Mouse (Mus musculus) ES-E14 (cell line): Measurements from ENCODE around the gene Lmo2. TPM values are rescaled to one million over a fixed set of nuclear protein-coding genes. Genes with fewer than 3 reads are reported as not detected.

ENCODE experiments used
- DNase-seq: peaks from one replicate; pipeline ENCODE4 v3.0.0-alpha.2; 2013; ENCODE audit warnings: low read depth, low spot score
- H3K27ac ChIP-seq: 2 replicates; pipeline ENCODE4 v1.5.1; 2012; ENCODE audit warnings: low read depth, mild to moderate bottlenecking, low read length, moderate library complexity, mixed read lengths; ENCODE audit not compliant: poor library complexity, insufficient read depth, severe bottlenecking
- H3K36me3 ChIP-seq: 2 replicates; pipeline ENCODE4 v1.6.1; 2012; ENCODE audit warnings: mild to moderate bottlenecking, low read length, moderate library complexity, mixed read lengths; ENCODE audit not compliant: control insufficient read depth, poor library complexity, insufficient read depth, severe bottlenecking
- H3K4me1 ChIP-seq, 2 experiments: fragments of 150-350 bp in 1 of 2; sonication (generic) in 1 of 2; 2 replicates each; pipeline ENCODE4 v1.6.1; 2012; ENCODE audit warnings: low read length in 2 of 2, mild to moderate bottlenecking in 1 of 2, mixed read lengths in 1 of 2; ENCODE audit not compliant: control insufficient read depth in 2 of 2, insufficient read depth in 2 of 2, poor library complexity in 1 of 2
- H3K4me3 ChIP-seq, 2 experiments: fragments of 150-350 bp in 1 of 2; sonication (generic) in 1 of 2; 2 replicates each; pipeline ENCODE4 v1.5.1; 2012; ENCODE audit warnings: low read length in 2 of 2, low read depth in 1 of 2, mild to moderate bottlenecking in 1 of 2, mixed read lengths in 1 of 2; ENCODE audit not compliant: insufficient read depth in 1 of 2, poor library complexity in 1 of 2, severe bottlenecking in 1 of 2
- H3K9ac ChIP-seq: 2 replicates; pipeline ENCODE4 v1.6.1; 2012; ENCODE audit warnings: low read depth, mild to moderate bottlenecking, low read length, mixed read lengths; ENCODE audit not compliant: poor library complexity, insufficient read depth, severe bottlenecking
- H3K9me3 ChIP-seq: fragments of 150-350 bp; sonication (generic); 2 replicates; pipeline ENCODE4 v1.6.1; 2012; ENCODE audit warnings: low read depth, mild to moderate bottlenecking, low read length; ENCODE audit not compliant: control insufficient read depth, insufficient read depth
- CHD2 ChIP-seq: IDR thresholded peaks from 2 replicates; pipeline ENCODE4 v1.6.1; 2014; ENCODE audit warnings: mild to moderate bottlenecking, low read depth, low read length, inconsistent platforms
- HCFC1 ChIP-seq: IDR thresholded peaks from 2 replicates; pipeline ENCODE4 v1.6.1; 2012; ENCODE audit warnings: low read length, inconsistent platforms, borderline replicate concordance; ENCODE audit not compliant: insufficient read depth
- MAFK ChIP-seq: IDR thresholded peaks from 2 replicates; pipeline ENCODE4 v1.6.1; 2014; ENCODE audit warnings: mild to moderate bottlenecking, low read depth, low read length, inconsistent platforms; ENCODE audit not compliant: insufficient read depth
- ZC3H11A ChIP-seq: IDR thresholded peaks from 2 replicates; pipeline ENCODE4 v1.6.1; 2012; ENCODE audit warnings: low read depth, mild to moderate bottlenecking, inconsistent platforms, low read length, borderline replicate concordance
- ZNF384 ChIP-seq: IDR thresholded peaks from 2 replicates; pipeline ENCODE4 v1.6.1; 2012; ENCODE audit warnings: low read depth, low read length, inconsistent platforms
- in situ Hi-C, 2 experiments: fragments of 600-800 bp; cut with MboI; formaldehyde crosslinking; loops; one replicate each; pipeline ENCODE4 v1.15.1; 2025; ENCODE audit warnings: low sequenced_read_pairs in 2 of 2, inconsistent platforms in 1 of 2; ENCODE audit not compliant: unreplicated experiment in 2 of 2
- total RNA-seq: library from RNA; depleted of rRNA; stranded (reverse); fragments of 300-350 nt; gene quantifications from 2 replicates; pipeline ENCODE4 v1.2.3, GENCODE M21; 2012

The Lmo2 gene
- total RNA-seq, 1 experiment: 0.76 TPM

- DNase-seq: no peak
- no peak overlapping the region for H3K27ac ChIP-seq
- 0 out of 4 replicates have a peak, but pooled peaks cover 0 to 2% of the 10 kb centered on the region in 2 experiments for H3K4me1 ChIP-seq
- no peak overlapping the region for H3K9ac ChIP-seq
- in situ Hi-C loops: no loop called here
- H3K9me3 ChIP-seq: no peaks in the 10 kb centered on the region
- TF ChIP-seq HCFC1 (no peak), MAFK (no peak), CHD2 (no peak), ZNF384 (no peak), ZC3H11A (no peak)
- no peaks in the 10 kb centered on the region for H3K36me3 ChIP-seq
- H3K4me3 ChIP-seq: no peak overlapping the region
Observed at GRCm38 (mm10) chr2:103965391-103965790, 7.6 kb downstream of the Lmo2 start.

- Histone ChIP-seq H3K4me3 (no peak overlapping the region), H3K27ac (no peak overlapping the region), H3K9me3 (no peaks in the 10 kb centered on the region), H3K9ac (no peak overlapping the region), H3K36me3 (no peaks in the 10 kb centered on the region), H3K4me1 (0 out of 4 replicates have a peak, but pooled peaks cover 0 to 2% of the 10 kb centered on the region in 2 experiments)
- DNase-seq: no peak
- in situ Hi-C loops: no loop called here
- TF ChIP-seq ZC3H11A (no peak), MAFK (no peak), HCFC1 (no peak), ZNF384 (no peak), CHD2 (no peak)
Observed at GRCm38 (mm10) chr2:103968186-103968585, 10.4 kb downstream of the Lmo2 start.

DNA sequence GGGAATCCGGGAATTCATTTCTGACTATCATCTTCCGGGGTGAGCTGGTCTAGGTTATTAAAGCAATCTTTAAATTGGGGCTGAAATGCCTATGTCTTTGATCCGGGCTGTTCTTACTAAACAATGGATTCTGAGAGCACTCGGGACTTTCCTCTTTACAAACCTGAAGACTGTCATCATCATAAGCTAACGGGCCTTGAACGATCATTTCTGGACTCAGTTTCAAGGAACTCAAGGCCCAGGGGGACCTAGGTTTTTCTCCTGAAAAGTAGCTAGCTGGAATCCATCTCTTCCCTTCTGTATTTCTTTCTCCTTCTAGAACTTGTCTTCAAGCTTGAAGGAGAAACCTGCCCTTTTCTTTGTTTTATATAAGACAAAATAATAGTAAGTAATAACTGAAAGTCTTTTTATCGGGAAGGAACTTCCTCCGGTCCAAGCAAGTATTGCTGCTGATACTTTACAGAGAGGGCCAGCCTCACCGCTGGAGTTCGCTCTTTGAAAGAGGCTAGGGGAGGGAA is 11.2 kb downstream of the Lmo2 start:
- H3K9me3 ChIP-seq: no peaks in the 10 kb centered on the region
- TF ChIP-seq MAFK: no peak
- TF ChIP-seq HCFC1: no peak
- TF ChIP-seq CHD2: no peak
- no peak for TF ChIP-seq ZC3H11A
- TF ChIP-seq ZNF384: no peak
- H3K36me3 ChIP-seq: no peaks in the 10 kb centered on the region
- H3K27ac ChIP-seq: no peak overlapping the region
- H3K9ac ChIP-seq: no peak overlapping the region
- in situ Hi-C loops: no loop called here
- peak overlapping the region; percentile 75 to 82 for H3K4me3 ChIP-seq
- H3K4me1 ChIP-seq: 0 out of 4 replicates have a peak, but pooled peaks cover 0 to 2% of the 10 kb centered on the region in 2 experiments
- DNase-seq: no peak

DNA sequence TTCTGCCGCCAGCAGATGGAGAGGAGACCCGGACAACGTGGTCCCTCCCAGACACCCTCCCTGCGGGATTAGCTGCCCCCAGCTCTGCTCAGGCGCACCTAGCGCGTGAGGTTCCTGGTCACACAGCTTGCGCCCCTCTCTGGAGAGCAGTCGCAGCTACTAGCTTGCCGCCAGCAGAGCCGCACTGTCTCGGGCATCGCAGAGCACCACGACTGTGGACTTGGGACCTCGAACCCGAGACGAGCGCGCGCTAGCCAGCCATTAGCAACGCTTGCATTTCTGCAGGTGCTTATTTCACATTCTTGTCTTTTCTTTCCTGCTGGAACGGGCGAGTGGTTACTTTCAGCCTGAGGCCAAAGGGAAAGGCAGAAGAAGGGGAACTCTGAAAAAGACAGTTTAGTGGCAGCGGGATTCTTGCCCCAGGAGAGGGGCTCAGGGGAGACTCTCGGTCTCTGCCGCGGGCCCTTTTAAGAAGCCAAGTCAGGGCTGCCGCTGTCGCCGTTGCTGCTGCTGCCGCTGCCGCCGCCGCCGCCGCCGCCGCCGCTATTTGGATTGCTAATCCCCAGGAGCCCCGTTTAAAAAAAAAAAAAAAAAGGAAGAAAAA is 11.8 kb downstream of the Lmo2 start:
- peak; percentile 5; the same call in 1 of the 2 replicates for TF ChIP-seq ZC3H11A
- peak; percentile 33; the same call in 1 of the 2 replicates for TF ChIP-seq HCFC1
- no peak for TF ChIP-seq MAFK
- TF ChIP-seq ZNF384: 0 out of 2 replicates have a peak, but pooled peaks have one; percentile 6
- no peak for TF ChIP-seq CHD2
- DNase-seq: peak; percentile 57
- Histone ChIP-seq H3K9me3 (no peaks in the 10 kb centered on the region), H3K4me3 (peak overlapping the region; percentile 75 to 82), H3K36me3 (no peaks in the 10 kb centered on the region), H3K9ac (no peak overlapping the region), H3K4me1 (0 out of 4 replicates have a peak, but pooled peaks cover 0 to 2% of the 10 kb centered on the region in 2 experiments), H3K27ac (no peak overlapping the region)
- in situ Hi-C loops: loop anchor here in 1 of 2 experiments (10.0 kb wide), 1 partner anchor 95 kb away; no protein-coding TSS in a partner anchor
